In the genomic region with DNA sequence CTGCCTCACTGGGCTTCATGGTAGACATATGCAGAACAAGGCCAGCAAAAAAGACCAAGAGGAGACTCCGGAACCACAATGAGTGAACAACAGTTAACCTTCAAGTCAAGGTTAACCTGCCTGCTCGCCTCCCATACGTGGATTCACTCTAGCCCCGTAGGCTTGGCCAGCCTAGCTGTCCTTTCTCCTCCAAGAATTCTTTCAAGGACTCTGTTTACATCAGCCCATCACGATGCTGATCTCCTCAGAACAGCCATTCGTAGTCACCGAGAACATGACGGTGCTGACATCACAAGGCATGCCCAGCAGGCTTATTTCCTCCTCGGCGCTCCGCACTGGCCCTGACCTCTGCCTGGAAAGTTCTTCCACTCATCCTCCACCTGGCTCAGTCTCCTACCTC, we compare ENCODE assay signal across 15 mouse cellular contexts. TPM values are rescaled to one million over a fixed set of nuclear protein-coding genes. Genes with fewer than 3 reads are reported as not detected.
DNase-seq lines count a peak whose midpoint lies in the region; ATAC-seq and TF ChIP-seq lines count a peak whose summit lies in the region.
"Had no signal": no experiment of that assay in that cellular context is flagged by ENCODE, and none has a peak within 500 bp of the region (broad histone marks: within the 10 kb centered on the region; RNA-seq: fewer than 3 reads in every experiment).

No protein-coding gene starts in this region.

- peaks cover 13% of the 10 kb centered on the region for H3K4me1 ChIP-seq in forebrain, embryonic 14.5 days (ENCODE audit: control insufficient read depth, insufficient read depth, low read length)
- H3K4me1 ChIP-seq in forebrain, embryonic 11.5 days (replicated peaks; ENCODE audit: control insufficient read depth, insufficient read depth, low read length), result peaks cover 6% of the 10 kb centered on the region; the same call in 1 of the 2 replicates
- peaks cover 22% of the 10 kb centered on the region for H3K4me1 ChIP-seq in intestine, embryonic 15.5 days (replicated peaks)
- 0 out of 2 replicates have a peak, but pooled peaks cover 2% of the 10 kb centered on the region for H3K4me1 ChIP-seq in intestine, postnatal 0 days (replicated peaks; ENCODE audit: control insufficient read depth, insufficient read depth, low read length)

- no peaks in the 10 kb centered on the region for H3K9me3 ChIP-seq in forebrain, embryonic 14.5 days (replicated peaks; ENCODE audit: control insufficient read depth, low read length)
- no peaks in the 10 kb centered on the region for H3K9me3 ChIP-seq in forebrain, embryonic 11.5 days (ENCODE audit: control insufficient read depth, low read length)
- no peaks in the 10 kb centered on the region for H3K9me3 ChIP-seq in intestine, embryonic 15.5 days
- H3K9me3 ChIP-seq in intestine, postnatal 0 days (ENCODE audit: control insufficient read depth), result no peaks in the 10 kb centered on the region
- H3K9me3 ChIP-seq: forebrain, embryonic 13.5 days; hindbrain, embryonic 15.5 days; liver, embryonic 13.5 days; midbrain, embryonic 10.5 days had no signal

- 0 out of 2 replicates have a peak overlapping the region, but pooled peaks have one; percentile 1 for H3K27ac ChIP-seq in forebrain, embryonic 14.5 days (ENCODE audit: low read depth, low read length)
- no peak overlapping the region for H3K27ac ChIP-seq in forebrain, embryonic 11.5 days (ENCODE audit: low read depth, low read length)
- H3K27ac ChIP-seq in intestine, embryonic 15.5 days, result peak overlapping the region; percentile 25; the same call in 1 of the 2 replicates
- no peak overlapping the region for H3K27ac ChIP-seq in intestine, postnatal 0 days (ENCODE audit: low read depth, low read length)
- peak overlapping the region; percentile 46 for H3K27ac ChIP-seq in macrophage
- H3K27ac ChIP-seq: forebrain, embryonic 13.5 days; layer of hippocampus, adult 2 months; liver, embryonic 13.5 days; midbrain, embryonic 10.5 days had no signal

- no peaks in the 10 kb centered on the region for H3K79me2 ChIP-seq in macrophage (ENCODE audit: inconsistent target)

- no peak overlapping the region for H3K4me3 ChIP-seq in forebrain, embryonic 14.5 days (ENCODE audit: low read depth, low read length)
- H3K4me3 ChIP-seq in forebrain, embryonic 11.5 days (ENCODE audit: low read depth, low read length), result no peak overlapping the region
- no peak overlapping the region for H3K4me3 ChIP-seq in intestine, embryonic 15.5 days (replicated peaks)
- no peak overlapping the region for H3K4me3 ChIP-seq in intestine, postnatal 0 days (ENCODE audit: low read depth, low read length)
- no peak overlapping the region for H3K4me3 ChIP-seq in macrophage (ENCODE audit: inconsistent target)
- H3K4me3 ChIP-seq: forebrain, embryonic 13.5 days; hindbrain, embryonic 15.5 days; layer of hippocampus, adult 2 months; liver, embryonic 13.5 days; midbrain, embryonic 10.5 days had no signal

- DNase-seq in forebrain, embryonic 14.5 days (ENCODE audit: low spot score), result no peak
- no peak for DNase-seq in forebrain, embryonic 11.5 days (ENCODE audit: low spot score)
- DNase-seq in adrenal gland, postnatal 36 days, result peak; percentile 28 to 38
- no peak for DNase-seq in cerebellum, postnatal 36 days
- no peak for DNase-seq in thymus, postnatal 10 days (ENCODE audit: low spot score in 2 of 2)
- DNase-seq: B cell, adult 2 months; liver, embryonic 13.5 days; thymus, adult 2 months had no signal

- no peak overlapping the region for H3K9ac ChIP-seq in forebrain, embryonic 14.5 days (ENCODE audit: low read length)
- H3K9ac ChIP-seq in forebrain, embryonic 11.5 days (ENCODE audit: low read length), result no peak overlapping the region
- no peak overlapping the region for H3K9ac ChIP-seq in intestine, embryonic 15.5 days
- no peak overlapping the region for H3K9ac ChIP-seq in intestine, postnatal 0 days (ENCODE audit: low read depth, low read length)
- H3K9ac ChIP-seq: forebrain, embryonic 13.5 days; hindbrain, embryonic 15.5 days; liver, embryonic 13.5 days had no signal

- no peak for ATAC-seq in forebrain, embryonic 14.5 days
- ATAC-seq in forebrain, embryonic 11.5 days (replicated peaks; ENCODE audit: low FRiP score), result no peak
- no peak for ATAC-seq in intestine, embryonic 15.5 days
- ATAC-seq in intestine, postnatal 0 days, result no peak
- ATAC-seq: forebrain, embryonic 13.5 days had no signal

- no peak overlapping the region for H3K4me2 ChIP-seq in forebrain, embryonic 14.5 days (ENCODE audit: low read length)
- H3K4me2 ChIP-seq in forebrain, embryonic 11.5 days (ENCODE audit: low read depth, low read length, severe bottlenecking), result no peak overlapping the region
- no peak overlapping the region for H3K4me2 ChIP-seq in intestine, embryonic 15.5 days (replicated peaks)
- no peak overlapping the region for H3K4me2 ChIP-seq in intestine, postnatal 0 days (replicated peaks; ENCODE audit: low read depth)
- H3K4me2 ChIP-seq: forebrain, embryonic 13.5 days; hindbrain, embryonic 15.5 days; liver, embryonic 13.5 days had no signal

- H3K27me3 ChIP-seq in forebrain, embryonic 14.5 days (replicated peaks; ENCODE audit: control insufficient read depth, insufficient read depth, low read length), result no peaks in the 10 kb centered on the region
- H3K27me3 ChIP-seq in forebrain, embryonic 11.5 days (ENCODE audit: control insufficient read depth, insufficient read depth, low read length), result peaks cover 5% of the 10 kb centered on the region
- H3K27me3 ChIP-seq in intestine, embryonic 15.5 days (replicated peaks), result 0 out of 2 replicates have a peak, but pooled peaks cover 2% of the 10 kb centered on the region
- no peaks in the 10 kb centered on the region for H3K27me3 ChIP-seq in intestine, postnatal 0 days (replicated peaks; ENCODE audit: control insufficient read depth, insufficient read depth, low read length)
- H3K27me3 ChIP-seq: hindbrain, embryonic 15.5 days had no signal

- no peak for TF ChIP-seq CTCF in intestine, postnatal 0 days (IDR thresholded peaks at IDR 0.05; ENCODE audit: low read depth)

- H3K36me3 ChIP-seq in forebrain, embryonic 14.5 days (ENCODE audit: control insufficient read depth, insufficient read depth, low read length), result no peaks in the 10 kb centered on the region
- no peaks in the 10 kb centered on the region for H3K36me3 ChIP-seq in forebrain, embryonic 11.5 days (ENCODE audit: control insufficient read depth, insufficient read depth, low read length)
- H3K36me3 ChIP-seq in intestine, embryonic 15.5 days, result no peaks in the 10 kb centered on the region
- H3K36me3 ChIP-seq in intestine, postnatal 0 days (ENCODE audit: control insufficient read depth, insufficient read depth), result no peaks in the 10 kb centered on the region
- no peaks in the 10 kb centered on the region for H3K36me3 ChIP-seq in macrophage (ENCODE audit: inconsistent target)
- H3K36me3 ChIP-seq: hindbrain, embryonic 15.5 days; liver, embryonic 13.5 days; midbrain, embryonic 10.5 days had no signal

- WGBS in forebrain, embryonic 14.5 days, result 89% methylated on average over 11 of the region's 11 CpGs
- 88% methylated on average over 11 of the region's 11 CpGs for WGBS in forebrain, embryonic 11.5 days
- WGBS in intestine, embryonic 15.5 days, result 70% methylated on average over 11 of the region's 11 CpGs
- 78% methylated on average over 11 of the region's 11 CpGs for WGBS in intestine, postnatal 0 days
- 92% methylated on average over 11 of the region's 11 CpGs for WGBS in macrophage (ENCODE audit: missing documents)

RNA-seq across cellular contexts. Expression of gene Azin2, which starts 4.1 kb away (rescaled TPM):
- polyA plus RNA-seq in forebrain, embryonic 14.5 days (2014; fragmentation: Nextera tagmentation; extraction: Ambion mirVana), result 10.6 and 11.7 TPM in 2 replicates
- polyA plus RNA-seq in forebrain, embryonic 11.5 days (2014; fragmentation: Nextera tagmentation; extraction: Ambion mirVana), result 11.5 TPM in 2 replicates
- 12.9 and 13.3 TPM in 2 replicates for polyA plus RNA-seq in intestine, embryonic 15.5 days (2015; fragmentation: Nextera tagmentation; extraction: Ambion mirVana)
- 13.1 and 13.3 TPM in 2 replicates for polyA plus RNA-seq in intestine, postnatal 0 days (2015; fragmentation: Nextera tagmentation; extraction: Ambion mirVana)
- 10 to 100 TPM; 51.6 to 70.4 TPM for total RNA-seq in adrenal gland, postnatal 36 days (2021)
- total RNA-seq in macrophage (2018; cell fraction: chromatin; rRNA removed), result 10 to 100 TPM in 21 of 26 experiments, 1 to 10 TPM in 5; 3.2 to 17.5 (median 11.2) TPM
- total RNA-seq in macrophage (2018; cell fraction: cytosol; rRNA removed), result 1 to 10 TPM; 1.2 to 3.2 (median 2.2) TPM
- 10 to 100 TPM in 10 of 26 experiments, 1 to 10 TPM in 16; 2.9 to 20.7 (median 7.8) TPM for total RNA-seq in macrophage (2018; cell fraction: nucleus; rRNA removed)
- polyA plus RNA-seq in macrophage (2018), result 1.1 to 4.3 TPM (median 1.8 TPM) in 3 replicates

RNA-seq across cellular contexts. Expression of gene Ak2, which starts 33.6 kb away (rescaled TPM):
- polyA plus RNA-seq in forebrain, embryonic 14.5 days (2014; fragmentation: Nextera tagmentation; extraction: Ambion mirVana), result 89.2 and 93.6 TPM in 2 replicates
- polyA plus RNA-seq in forebrain, embryonic 11.5 days (2014; fragmentation: Nextera tagmentation; extraction: Ambion mirVana), result 173 and 174 TPM in 2 replicates
- 297 and 298 TPM in 2 replicates for polyA plus RNA-seq in intestine, embryonic 15.5 days (2015; fragmentation: Nextera tagmentation; extraction: Ambion mirVana)
- polyA plus RNA-seq in intestine, postnatal 0 days (2015; fragmentation: Nextera tagmentation; extraction: Ambion mirVana), result 538 and 552 TPM in 2 replicates
- 100 to 1,000 TPM; 131 to 134 TPM for total RNA-seq in adrenal gland, postnatal 36 days (2021)
- total RNA-seq in macrophage (2018; cell fraction: chromatin; rRNA removed), result 100 to 1,000 TPM in 1 of 26 experiments, 10 to 100 TPM in 25; 36.7 to 102 (median 78.7) TPM
- total RNA-seq in macrophage (2018; cell fraction: cytosol; rRNA removed), result 100 to 1,000 TPM in 4 of 26 experiments, 10 to 100 TPM in 22; 56.1 to 106 (median 81.4) TPM
- 100 to 1,000 TPM in 2 of 26 experiments, 10 to 100 TPM in 24; 53.5 to 105 (median 79.1) TPM for total RNA-seq in macrophage (2018; cell fraction: nucleus; rRNA removed)
- 63.1 to 68.1 TPM (median 64.7 TPM) in 3 replicates for polyA plus RNA-seq in macrophage (2018)

Comparison
In these comparisons a context has a peak if more than half of its experiments do, and no peak if none do; other contexts are left out.
1. H3K27ac ChIP-seq: peak in forebrain, embryonic 14.5 days (single experiment), intestine, embryonic 15.5 days (single experiment) and macrophage (single experiment); none in forebrain, embryonic 11.5 days (single experiment) and intestine, postnatal 0 days (single experiment).
2. DNase-seq: peak in adrenal gland, postnatal 36 days (2 of 2); none in forebrain, embryonic 14.5 days (single experiment), forebrain, embryonic 11.5 days (single experiment), cerebellum, postnatal 36 days (0 of 2) and thymus, postnatal 10 days (0 of 2).